Comparison of ENCODE assay signal across 22 mouse cellular contexts in the genomic region with DNA sequence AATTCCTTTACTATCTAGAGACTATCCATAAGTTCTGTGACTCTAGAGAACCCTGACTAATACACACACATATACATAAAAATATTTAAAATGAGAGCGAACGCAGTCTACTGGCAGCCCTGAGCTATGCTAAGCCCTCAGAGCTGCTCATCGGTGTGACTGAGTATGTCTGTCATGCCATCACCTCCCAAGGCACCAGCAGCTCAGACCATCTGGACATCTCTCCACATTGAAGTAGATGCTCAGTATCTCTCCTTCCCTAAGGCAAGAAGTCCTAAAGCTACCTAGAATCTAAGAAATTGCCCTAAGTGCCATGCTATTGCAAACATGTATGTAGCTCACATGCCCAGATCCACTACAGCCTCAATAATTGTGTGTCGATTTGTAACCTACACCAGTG.
DNase-seq lines count a peak whose midpoint lies in the region; ATAC-seq and TF ChIP-seq lines count a peak whose summit lies in the region.
"Had no signal": no experiment of that assay in that cellular context is flagged by ENCODE, and none has a peak within 500 bp of the region (broad histone marks: within the 10 kb centered on the region; RNA-seq: fewer than 3 reads in every experiment).

No protein-coding gene starts in this region.

- H3K4me2 ChIP-seq in forebrain, postnatal 0 days (ENCODE audit: low read depth), result no peak overlapping the region
- H3K4me2 ChIP-seq: embryonic facial prominence, embryonic 12.5 days; forebrain, embryonic 13.5 days; forebrain, embryonic 15.5 days had no signal

- 0 out of 2 replicates have a peak, but pooled peaks cover 10% of the 10 kb centered on the region for H3K36me3 ChIP-seq in forebrain, postnatal 0 days (ENCODE audit: insufficient read depth)
- H3K36me3 ChIP-seq: embryonic facial prominence, embryonic 10.5 days; embryonic facial prominence, embryonic 12.5 days; G1E had no signal

- TF ChIP-seq CTCF in cerebellum, adult 2 months (IDR thresholded peaks at IDR 0.05; ENCODE audit: borderline replicate concordance, insufficient read depth, low read depth, low read length), result no peak
- no peak for TF ChIP-seq CTCF in forebrain, postnatal 0 days (IDR thresholded peaks at IDR 0.05; ENCODE audit: low read depth)

- no peak for DNase-seq in cerebellum, postnatal 4 days (ENCODE audit: low spot score in 2 of 2)
- peak; percentile 50 to 73 for DNase-seq in cerebellum, adult 2 months
- DNase-seq in cerebellum, postnatal 14 days, result no peak
- peak; percentile 69 for DNase-seq in cerebellum, adult 9-11 months
- DNase-seq in cerebellum, adult 8-10 months, result no peak
- DNase-seq in brain, adult 2 months (ENCODE audit: low read depth, low spot score), result peak; percentile 92
- no peak for DNase-seq in forebrain, postnatal 0 days
- DNase-seq: adrenal gland, adult 8-10 months; adrenal gland, postnatal 14 days; adrenal gland, postnatal 36 days; B cell, adult 2 months; gastrocnemius, adult 2 months had no signal

- no peak for TF ChIP-seq POLR2A in cerebellum, adult 2 months (IDR thresholded peaks at IDR 0.05; ENCODE audit: borderline replicate concordance, insufficient read depth, low read length)

- peaks cover 5% of the 10 kb centered on the region; the same call in 1 of the 2 replicates for H3K4me1 ChIP-seq in cerebellum, adult 2 months (ENCODE audit: control insufficient read depth, insufficient read depth, low read length)
- no peaks in the 10 kb centered on the region for H3K4me1 ChIP-seq in forebrain, postnatal 0 days (ENCODE audit: insufficient read depth)
- H3K4me1 ChIP-seq: embryonic facial prominence, embryonic 10.5 days; embryonic facial prominence, embryonic 12.5 days; forebrain, embryonic 13.5 days; forebrain, embryonic 15.5 days had no signal

- no peaks in the 10 kb centered on the region for H3K27me3 ChIP-seq in cerebellum, adult 2 months (ENCODE audit: control insufficient read depth, insufficient read depth, low read length)
- H3K27me3 ChIP-seq in forebrain, postnatal 0 days (ENCODE audit: insufficient read depth, low read length), result no peaks in the 10 kb centered on the region
- H3K27me3 ChIP-seq: CH12.LX; embryonic facial prominence, embryonic 12.5 days; forebrain, embryonic 13.5 days; forebrain, embryonic 15.5 days; Patski had no signal

- H3K27ac ChIP-seq in cerebellum, adult 2 months (ENCODE audit: insufficient read depth, low read length), result peak overlapping the region; percentile 57; the same call in 1 of the 2 replicates
- no peak overlapping the region for H3K27ac ChIP-seq in forebrain, postnatal 0 days (ENCODE audit: low read depth, low read length)
- H3K27ac ChIP-seq: embryonic facial prominence, embryonic 10.5 days; embryonic facial prominence, embryonic 12.5 days; forebrain, embryonic 13.5 days; forebrain, embryonic 15.5 days; gastrocnemius, adult 2 months had no signal

- H3K4me3 ChIP-seq in cerebellum, adult 2 months (replicated peaks; ENCODE audit: insufficient read depth, low read depth, low read length), result no peak overlapping the region
- no peak overlapping the region for H3K4me3 ChIP-seq in forebrain, postnatal 0 days (ENCODE audit: low read depth, low read length)
- H3K4me3 ChIP-seq: embryonic facial prominence, embryonic 10.5 days; embryonic facial prominence, embryonic 12.5 days; forebrain, embryonic 13.5 days; forebrain, embryonic 15.5 days; gastrocnemius, adult 2 months had no signal

- no peak overlapping the region for H3K9ac ChIP-seq in forebrain, postnatal 0 days
- H3K9ac ChIP-seq: embryonic facial prominence, embryonic 12.5 days; forebrain, embryonic 13.5 days; forebrain, embryonic 15.5 days had no signal

- WGBS in cerebellum, adult 2 months, result 31% methylated on average over 4 of the region's 4 CpGs
- 90% methylated on average over 4 of the region's 4 CpGs for WGBS in forebrain, postnatal 0 days

- peak; percentile 95 for ATAC-seq in cerebellum, adult (ENCODE audit: insufficient number of reproducible peaks, low FRiP score, low TSS enrichment)
- ATAC-seq in forebrain, postnatal 0 days, result no peak
- ATAC-seq: activated CD4-positive, CD25-positive, alpha-beta regulatory T cell, adult 4 months; CD4-positive, CD25-positive, alpha-beta regulatory T cell, adult 4 months; forebrain, embryonic 13.5 days; forebrain, embryonic 15.5 days; Patski had no signal

- H3K9me3 ChIP-seq in forebrain, postnatal 0 days (ENCODE audit: low read length), result no peaks in the 10 kb centered on the region
- H3K9me3 ChIP-seq: embryonic facial prominence, embryonic 10.5 days; embryonic facial prominence, embryonic 12.5 days; forebrain, embryonic 13.5 days; forebrain, embryonic 15.5 days had no signal

Comparison
In these comparisons a context has a peak if more than half of its experiments do, and no peak if none do; other contexts are left out.
1. DNase-seq: peak in cerebellum, adult 2 months (2 of 2), cerebellum, adult 9-11 months (single experiment) and brain, adult 2 months (single experiment); none in cerebellum, postnatal 4 days (0 of 2), cerebellum, postnatal 14 days (0 of 2), cerebellum, adult 8-10 months (single experiment) and forebrain, postnatal 0 days (single experiment).